Mouse (Mus musculus) CH12.LX (cell line): ENCODE results near the gene Crisp2.

Source experiments
- CTCF ChIP-seq, 2 experiments: IDR thresholded peaks in 1 of 2; conservative IDR thresholded peaks in 1 of 2; 2 replicates each; pipeline ENCODE4 v1.5.1; 2011 to 2012; ENCODE audit warnings: low read depth in 2 of 2, low read length in 2 of 2, improper control_type of control experiment in 1 of 2, inconsistent platforms in 1 of 2, mild to moderate bottlenecking in 1 of 2, moderate library complexity in 1 of 2
- ELF1 ChIP-seq: IDR thresholded peaks from 2 replicates; pipeline ENCODE4 v1.6.1; 2014; ENCODE audit warnings: low read depth, mild to moderate bottlenecking, inconsistent platforms, low read length, improper control_type of control experiment
- EP300 ChIP-seq: IDR thresholded peaks from 2 replicates; pipeline ENCODE4 v1.6.1; 2011; ENCODE audit warnings: low read length, improper control_type of control experiment
- ETS1 ChIP-seq: conservative IDR thresholded peaks from 2 replicates; pipeline ENCODE4 v1.6.1; 2012; ENCODE audit warnings: low read depth, mild to moderate bottlenecking, inconsistent platforms, low read length, improper control_type of control experiment, moderate library complexity
- HCFC1 ChIP-seq: IDR thresholded peaks from 2 replicates; pipeline ENCODE4 v1.6.1; 2012; ENCODE audit warnings: low read depth, mild to moderate bottlenecking, inconsistent platforms, low read length, improper control_type of control experiment
- MAFK ChIP-seq: IDR thresholded peaks from 2 replicates; pipeline ENCODE4 v1.6.1; 2011; ENCODE audit warnings: low read length, improper control_type of control experiment; ENCODE audit not compliant: insufficient replicate concordance
- MEF2A ChIP-seq: IDR thresholded peaks from 2 replicates; pipeline ENCODE4 v1.6.1; 2014; ENCODE audit warnings: low read depth, mild to moderate bottlenecking, inconsistent platforms, low read length, improper control_type of control experiment, borderline replicate concordance
- NELFE ChIP-seq: IDR thresholded peaks from 2 replicates; pipeline ENCODE4 v1.6.1; 2011; ENCODE audit warnings: low read depth, low read length, improper control_type of control experiment
- NRF1 ChIP-seq: IDR thresholded peaks from 2 replicates; pipeline ENCODE4 v1.6.1; 2014; ENCODE audit warnings: low read depth, mild to moderate bottlenecking, inconsistent platforms, low read length, improper control_type of control experiment, moderate library complexity
- POLR2A ChIP-seq: IDR thresholded peaks from 2 replicates; pipeline ENCODE4 v1.6.1; 2011; ENCODE audit warnings: low read depth, mild to moderate bottlenecking, improper control_type of control experiment, low read length
- POLR2AphosphoS2 ChIP-seq: IDR thresholded peaks from 2 replicates; pipeline ENCODE4 v1.6.1; 2011; ENCODE audit warnings: low read depth, low read length, improper control_type of control experiment
- SIN3A ChIP-seq: IDR thresholded peaks from 2 replicates; pipeline ENCODE4 v1.6.1; 2012; ENCODE audit warnings: low read length, improper control_type of control experiment, inconsistent platforms
- TCF12 ChIP-seq: IDR thresholded peaks from 2 replicates; pipeline ENCODE4 v1.6.1; 2014; ENCODE audit warnings: low read depth, mild to moderate bottlenecking, inconsistent platforms, low read length, improper control_type of control experiment

DNA sequence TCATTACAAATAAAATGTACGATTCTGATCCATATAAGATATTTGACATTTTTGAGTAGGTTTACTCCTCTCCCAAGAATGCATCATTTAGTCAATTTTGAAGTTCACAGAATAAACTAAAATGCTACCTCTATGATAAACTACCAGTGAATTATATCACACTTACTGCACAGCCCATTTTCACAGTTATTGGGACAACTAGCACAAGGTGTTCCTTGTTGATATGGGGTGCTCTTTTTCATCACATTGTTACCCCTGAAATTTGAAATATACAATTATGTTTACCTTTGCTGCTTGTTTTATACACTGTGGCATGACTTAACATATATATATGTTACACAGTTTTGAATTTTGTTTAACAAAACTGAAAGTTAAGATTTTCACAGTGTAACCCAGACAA lies 39.7 kb downstream of the Crisp2 start:
- no peak for TF ChIP-seq CTCF (conservative IDR thresholded peaks at IDR 0.05 in 1 of 2, IDR thresholded peaks at IDR 0.05 in 1 of 2; ENCODE audit: low read depth in 2 of 2, low read length in 2 of 2)
- TF ChIP-seq MEF2A, result no peak
- no peak for TF ChIP-seq ELF1
- no peak for TF ChIP-seq POLR2A
- no peak for TF ChIP-seq ETS1
- no peak for TF ChIP-seq TCF12
- TF ChIP-seq NRF1, result no peak
- no peak for TF ChIP-seq SIN3A
- no peak for TF ChIP-seq MAFK
- TF ChIP-seq POLR2AphosphoS2, result no peak
- TF ChIP-seq HCFC1, result no peak
- no peak for TF ChIP-seq NELFE
- TF ChIP-seq EP300, result no peak
